Mouse (Mus musculus) E14TG2a.4 (cell line): ENCODE data around the gene Slc25a23.

Source experiments
- CTCF ChIP-seq: conservative IDR thresholded peaks from 2 replicates; pipeline ENCODE4 v1.5.1; 2014; ENCODE audit warnings: low read length
- NANOG ChIP-seq: IDR thresholded peaks from 2 replicates; pipeline ENCODE4 v1.6.1; 2014; ENCODE audit warnings: borderline replicate concordance, low read length, mixed read lengths

- no peak for TF ChIP-seq CTCF
- no peak for TF ChIP-seq NANOG
Measured at GRCm38 (mm10) chr17:57056246-57056645, 3.4 kb downstream of the Slc25a23 start.
